Mouse (Mus musculus) stomach, postnatal 0 days (tissue): Measurements from ENCODE around the gene Brsk2.

Experiments used
- CTCF ChIP-seq: IDR thresholded peaks from 2 replicates; pipeline ENCODE4 v1.5.1; 2016; ENCODE audit warnings: antibody characterized with exemption, low read depth, mild to moderate bottlenecking, moderate library complexity
- EP300 ChIP-seq: optimal IDR thresholded peaks from 2 replicates; pipeline ENCODE3; 2016; ENCODE audit warnings: antibody characterized with exemption

DNA sequence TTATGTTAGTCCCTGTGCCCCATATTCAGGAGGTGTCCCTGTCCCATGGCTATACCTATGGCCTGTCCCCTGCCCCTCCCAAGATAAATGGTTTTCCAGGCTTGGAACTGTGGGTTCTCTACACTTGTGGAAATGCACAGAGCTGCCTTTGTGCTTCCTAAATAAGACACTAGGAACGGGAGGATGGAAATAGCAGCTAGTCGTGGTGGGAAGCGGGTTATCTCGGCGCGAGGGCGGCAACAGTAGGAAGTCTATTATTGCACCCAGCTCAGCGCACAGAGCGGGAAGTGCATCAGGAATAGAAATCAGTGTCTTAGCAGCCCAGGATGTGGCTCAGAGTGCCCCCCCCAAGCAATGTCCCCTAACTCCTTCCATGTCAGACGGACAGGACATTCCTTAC is 20.9 kb upstream of the Brsk2 start:
- TF ChIP-seq CTCF = no peak
- TF ChIP-seq EP300 = no peak
